Mouse (Mus musculus): ENCODE results near the gene Hdc. TPM values are rescaled to one million over a fixed set of nuclear protein-coding genes. Genes with fewer than 3 reads are reported as not detected.
A peak's percentile ranks its signal among the peaks of the same experiment; 100 is the strongest.

Hdc gene
- total RNA-seq, 2 experiments from 2014 or later: 2.6 to 25.9 TPM

- peak; percentile 53 to 66 for DNase-seq
Observed at GRCm38 (mm10) chr2:126552357-126553290, 66.5 kb downstream of the Hdc start, which contains the start of gene Slc27a2. Slc27a2 (plus strand) TSS chr2:126552407.

DNA sequence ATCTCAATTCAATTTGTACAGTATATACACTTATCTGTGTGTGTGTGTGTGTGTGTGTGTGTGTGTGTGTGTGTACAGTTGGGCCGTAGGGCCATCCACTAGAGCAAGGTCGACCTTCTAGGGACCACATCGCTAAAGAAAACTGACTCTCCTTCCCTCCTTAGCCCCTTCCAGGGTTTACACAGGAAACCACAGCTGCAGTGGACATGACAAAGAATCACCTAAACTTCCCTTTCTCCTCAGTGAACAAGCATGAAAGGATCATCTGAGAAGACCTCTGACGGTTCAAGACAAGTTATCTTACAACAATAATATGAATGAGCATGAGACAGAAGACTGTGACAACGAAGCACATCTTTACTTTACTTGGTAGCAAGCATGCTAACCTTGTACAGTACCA, 67.2 kb downstream of the Hdc start:
- no peak for DNase-seq

GRCm38 (mm10) chr2:126551244-126551890, 67.7 kb downstream of the Hdc start:
- no peak for DNase-seq

GRCm38 (mm10) chr2:126549681-126550080, 69.4 kb downstream of the Hdc start:
- DNase-seq: no peak

GRCm38 (mm10) chr2:126546392-126546791, 72.7 kb downstream of the Hdc start:
- DNase-seq: no peak

GRCm38 (mm10) chr2:126545297-126545696, 73.8 kb downstream of the Hdc start:
- DNase-seq: no peak

Other genes starting within 250 kb of the Hdc start
- gene Atp8b4, start 118.6 kb downstream of the Hdc start, total RNA-seq (2021): under 1 TPM; 0.53 to 0.79 TPM
- 10 to 100 TPM; 10.2 to 40.8 TPM for gene Slc27a2, start 66.9 kb downstream of the Hdc start, total RNA-seq (2021)
- 10 to 100 TPM; 15.3 to 19.5 TPM for gene Gabpb1, start 57.0 kb upstream of the Hdc start, total RNA-seq (2021)
- gene Usp8, start 88.0 kb upstream of the Hdc start, total RNA-seq (2021): 10 to 100 TPM; 66.9 to 76.5 TPM
- not detected for gene Usp50, start 164.2 kb upstream of the Hdc start, total RNA-seq (2021)

Data from adrenal gland, postnatal 36 days (tissue).